Mouse (Mus musculus) left cerebral cortex, adult 11 months (tissue): Measurements from ENCODE around the gene Socs5.

Experiments used
- DNase-seq: peaks from one replicate; pipeline ENCODE4 v3.0.0; 2022; ENCODE audit warnings: low spot score

The Socs5 gene

GRCm38 (mm10) chr17:87169076-87169475, 61.6 kb downstream of the Socs5 start:
- DNase-seq: peak; percentile 19

- no peak for DNase-seq
Observed at GRCm38 (mm10) chr17:87170364-87170763, 62.9 kb downstream of the Socs5 start.

- no peak for DNase-seq
Observed at GRCm38 (mm10) chr17:87172031-87172430, 64.6 kb downstream of the Socs5 start.

- DNase-seq: no peak
Observed at GRCm38 (mm10) chr17:87173966-87174365, 66.5 kb downstream of the Socs5 start.

- no peak for DNase-seq
Observed at GRCm38 (mm10) chr17:87174651-87175331, 67.3 kb downstream of the Socs5 start.

- no peak for DNase-seq
Observed at GRCm38 (mm10) chr17:87176066-87177012, 68.9 kb downstream of the Socs5 start.

- DNase-seq: no peak
Observed at GRCm38 (mm10) chr17:87178596-87179590, 71.4 kb downstream of the Socs5 start.

GRCm38 (mm10) chr17:87179939-87180550, 72.6 kb downstream of the Socs5 start:
- no peak for DNase-seq

- no peak for DNase-seq
Observed at GRCm38 (mm10) chr17:87181683-87182346, 74.3 kb downstream of the Socs5 start.

GRCm38 (mm10) chr17:87185461-87186066, 78.1 kb downstream of the Socs5 start:
- no peak for DNase-seq

GRCm38 (mm10) chr17:87187005-87187404, 79.5 kb downstream of the Socs5 start:
- DNase-seq: no peak
